Mouse (Mus musculus): Measurements from ENCODE around the gene Tmem29. TPM values are rescaled to one million over a fixed set of nuclear protein-coding genes. Genes with fewer than 3 reads are reported as not detected.

Gene Tmem29
- total and polyA plus RNA-seq, 3 experiments, result 13.0 to 57.2 (median 45.0) TPM

GRCm38 (mm10) chrX:150460143-150460542 lies 1.2 kb upstream of the Tmem29 start:
- no peak overlapping the region for H3K4me2 ChIP-seq (ENCODE audit: insufficient read depth, low read depth, poor library complexity, severe bottlenecking)
- in situ Hi-C loops (cut with MboI; ENCODE audit: low pct_ligation_motif_present, low pct_unique_long_range_greater_than_20kb, low sequenced_read_pairs), result no loop called here

DNA sequence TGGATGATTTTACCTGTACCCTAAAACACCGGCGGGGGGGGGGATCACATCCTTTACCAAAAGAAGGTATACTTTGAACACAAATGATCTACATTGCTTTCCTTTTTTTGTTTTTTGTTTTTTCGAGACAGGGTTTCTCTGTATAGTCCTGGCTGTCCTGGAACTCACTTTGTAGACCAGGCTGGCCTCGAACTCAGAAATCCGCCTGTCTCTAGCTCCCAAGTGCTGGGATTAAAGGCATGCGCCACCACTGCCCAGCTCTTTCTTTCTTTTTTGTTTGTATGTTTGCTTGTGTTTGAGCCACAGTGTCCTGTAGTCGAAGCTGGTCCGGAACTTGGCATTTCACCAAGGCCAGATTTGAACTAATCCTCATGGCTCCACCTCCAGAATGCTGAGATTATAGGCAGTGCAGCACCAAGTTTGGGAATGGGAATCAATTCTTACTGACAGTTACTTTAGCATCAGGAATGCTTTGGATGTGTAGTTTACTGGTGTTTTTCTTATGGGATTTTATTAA lies 515 bp upstream of the Tmem29 start:
- H3K27ac ChIP-seq (ENCODE audit: insufficient read depth, low read depth), result peak overlapping the region; percentile 58
- peak; percentile 4 for DNase-seq (ENCODE audit: extremely low read depth)
- no peaks in the 10 kb centered on the region for H3K36me3 ChIP-seq (replicated peaks in 1 of 2; ENCODE audit: control insufficient read depth in 1 of 2, insufficient read depth in 1 of 2, low read length in 1 of 2)
- no peaks in the 10 kb centered on the region for H3K27me3 ChIP-seq (replicated peaks)
- H3K4me1 ChIP-seq (ENCODE audit: control insufficient read depth in 1 of 2, insufficient read depth in 2 of 2), result no peaks in the 10 kb centered on the region
- TF ChIP-seq MYC (IDR thresholded peaks at IDR 0.05; ENCODE audit: low read depth, low read length) (no peak), PAX5 (IDR thresholded peaks at IDR 0.05; ENCODE audit: low read length) (no peak), ZMIZ1 (IDR thresholded peaks at IDR 0.05; ENCODE audit: low read depth, low read length) (no peak), SIN3A (IDR thresholded peaks at IDR 0.05; ENCODE audit: low read length) (no peak), TBP (conservative IDR thresholded peaks at IDR 0.05; ENCODE audit: low read depth, low read length) (0 out of 2 replicates have a peak, but pooled peaks have one; percentile 28), MAFK (IDR thresholded peaks at IDR 0.05; ENCODE audit: insufficient replicate concordance, low read length) (no peak), ZNF384 (IDR thresholded peaks at IDR 0.05; ENCODE audit: low read depth, low read length) (no peak), MAZ (IDR thresholded peaks at IDR 0.05; ENCODE audit: low read depth, low read length) (no peak), EP300 (IDR thresholded peaks at IDR 0.05; ENCODE audit: low read length) (no peak)
- H3K4me2 ChIP-seq (ENCODE audit: insufficient read depth, low read depth, poor library complexity, severe bottlenecking), result peak overlapping the region; percentile 7; the same call in 1 of the 2 replicates
- in situ Hi-C loops (cut with MboI; ENCODE audit: low pct_ligation_motif_present, low pct_unique_long_range_greater_than_20kb, low sequenced_read_pairs) (no loop called here), dilution Hi-C loops (cut with MboI; ENCODE audit: extremely low pct_ligation_motif_present, extremely low pct_unique_long_range_greater_than_20kb, low sequenced_read_pairs) (no loop called here)
- H3K79me2 ChIP-seq (replicated peaks; ENCODE audit: control insufficient read depth, extremely low read depth, insufficient read depth, poor library complexity, severe bottlenecking), result 0 out of 2 replicates have a peak, but pooled peaks cover 2% of the 10 kb centered on the region
- H3K4me3 ChIP-seq (replicated peaks in 1 of 3; ENCODE audit: low read depth in 2 of 3, low read length in 2 of 3, poor library complexity in 1 of 3), result peak overlapping the region; percentile 54 to 66 (median 61)
- H3K9me3 ChIP-seq (replicated peaks; ENCODE audit: low read length), result no peaks in the 10 kb centered on the region
- peak overlapping the region; percentile 91 for H3K9ac ChIP-seq (ENCODE audit: insufficient read depth, low read depth)

More at GRCm38 (mm10) chrX:150460143-150460542, 1.2 kb upstream of the Tmem29 start:
- H3K27ac ChIP-seq (ENCODE audit: insufficient read depth, low read depth), result no peak overlapping the region
- dilution Hi-C loops (cut with MboI; ENCODE audit: extremely low pct_ligation_motif_present, extremely low pct_unique_long_range_greater_than_20kb, low sequenced_read_pairs), result no loop called here
- 0 out of 2 replicates have a peak, but pooled peaks cover 2% of the 10 kb centered on the region for H3K79me2 ChIP-seq (replicated peaks; ENCODE audit: control insufficient read depth, extremely low read depth, insufficient read depth, poor library complexity, severe bottlenecking)
- H3K27me3 ChIP-seq (replicated peaks), result no peaks in the 10 kb centered on the region
- H3K4me1 ChIP-seq (ENCODE audit: control insufficient read depth in 1 of 2, insufficient read depth in 2 of 2), result no peaks in the 10 kb centered on the region
- H3K36me3 ChIP-seq (replicated peaks in 1 of 2; ENCODE audit: control insufficient read depth in 1 of 2, insufficient read depth in 1 of 2, low read length in 1 of 2), result no peaks in the 10 kb centered on the region
- H3K9me3 ChIP-seq (replicated peaks; ENCODE audit: low read length), result no peaks in the 10 kb centered on the region
- no peak for DNase-seq (ENCODE audit: extremely low read depth)
- no peak overlapping the region for H3K9ac ChIP-seq (ENCODE audit: insufficient read depth, low read depth)
- TF ChIP-seq MXI1 (IDR thresholded peaks at IDR 0.05; ENCODE audit: low read depth, low read length) (no peak), CHD1 (IDR thresholded peaks at IDR 0.05; ENCODE audit: low read depth, low read length) (no peak), SIN3A (IDR thresholded peaks at IDR 0.05; ENCODE audit: low read length) (no peak), ZC3H11A (IDR thresholded peaks at IDR 0.05; ENCODE audit: low read depth, low read length) (no peak), BHLHE40 (IDR thresholded peaks at IDR 0.05; ENCODE audit: low read depth, low read length) (no peak), RCOR1 (conservative IDR thresholded peaks at IDR 0.05; ENCODE audit: low read depth, low read length) (no peak), GABPA (IDR thresholded peaks at IDR 0.05; ENCODE audit: insufficient replicate concordance, low read depth, low read length) (no peak), POLR2AphosphoS2 (IDR thresholded peaks at IDR 0.05; ENCODE audit: low read depth, low read length) (no peak), TCF12 (IDR thresholded peaks at IDR 0.05; ENCODE audit: low read depth, low read length) (no peak), RAD21 (IDR thresholded peaks at IDR 0.05; ENCODE audit: low read depth, low read length) (no peak)
- H3K4me3 ChIP-seq (replicated peaks in 1 of 3; ENCODE audit: low read depth in 2 of 3, low read length in 2 of 3, poor library complexity in 1 of 3), result no peak overlapping the region
